Comparison of ENCODE assay signal across 9 mouse cellular contexts in the genomic region with DNA sequence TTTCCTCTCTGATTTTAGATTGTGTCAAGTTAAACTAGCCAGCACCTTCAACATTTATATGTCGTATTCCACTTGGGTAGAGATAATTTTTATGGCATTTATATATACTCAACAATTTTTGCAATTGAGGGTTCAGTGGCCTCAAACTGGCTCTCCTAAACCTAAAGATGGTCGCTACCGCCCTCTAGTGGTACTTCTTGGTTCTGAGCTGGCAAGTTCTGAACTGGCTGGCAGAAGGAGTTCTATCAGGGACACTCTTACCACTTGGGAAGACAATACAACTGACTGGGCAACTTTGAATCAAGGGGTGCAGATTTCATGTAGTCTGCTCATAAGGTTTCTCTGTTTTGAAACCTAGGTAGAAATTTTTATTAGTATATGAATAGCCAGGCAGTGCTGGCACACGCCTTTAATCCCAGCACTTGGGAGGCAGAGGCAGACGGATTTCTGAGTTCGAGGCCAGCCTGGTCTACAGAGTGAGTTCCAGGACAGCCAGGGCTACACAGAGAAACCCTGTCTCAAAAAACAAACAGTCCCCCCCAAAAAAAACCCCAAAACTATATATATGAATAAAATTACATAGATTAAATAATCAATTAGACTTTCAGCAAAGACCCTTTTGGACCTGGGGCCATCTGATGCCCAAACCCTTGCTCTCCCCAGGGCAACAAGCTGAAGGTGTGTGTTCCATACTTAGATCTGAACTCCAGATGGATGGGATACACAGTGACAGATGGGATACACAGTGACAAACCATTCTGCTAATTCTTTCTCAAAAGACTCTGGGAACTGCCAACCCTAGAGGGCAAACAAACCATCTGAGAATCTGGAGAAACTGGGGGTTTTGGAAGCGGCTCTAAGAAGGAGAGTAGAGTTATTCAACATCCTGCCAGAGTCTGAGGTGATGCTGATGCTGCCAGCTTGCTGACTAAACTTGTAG. TPM values are rescaled to one million over a fixed set of nuclear protein-coding genes. Genes with fewer than 3 reads are reported as not detected.
DNase-seq lines count a peak whose midpoint lies in the region; ATAC-seq and TF ChIP-seq lines count a peak whose summit lies in the region.
"Had no signal": no experiment of that assay in that cellular context is flagged by ENCODE, and none has a peak within 500 bp of the region (broad histone marks: within the 10 kb centered on the region; RNA-seq: fewer than 3 reads in every experiment).

No protein-coding gene starts in this region.

- H3K4me2 ChIP-seq in kidney, embryonic 15.5 days = no peak overlapping the region
- no peak overlapping the region for H3K4me2 ChIP-seq in liver, embryonic 13.5 days
- no peak overlapping the region for H3K4me2 ChIP-seq in neural tube, embryonic 15.5 days

- H3K9ac ChIP-seq in kidney, embryonic 15.5 days = no peak overlapping the region
- no peak overlapping the region for H3K9ac ChIP-seq in liver, embryonic 13.5 days
- H3K9ac ChIP-seq in neural tube, embryonic 15.5 days (replicated peaks) = no peak overlapping the region

- no peak overlapping the region for H3K4me3 ChIP-seq in cortical plate, adult 2 months (ENCODE audit: insufficient read depth, low read length)
- no peak overlapping the region for H3K4me3 ChIP-seq in kidney, embryonic 15.5 days (replicated peaks)
- H3K4me3 ChIP-seq in liver, embryonic 13.5 days (replicated peaks) = no peak overlapping the region
- H3K4me3 ChIP-seq in neural tube, embryonic 15.5 days (replicated peaks) = no peak overlapping the region

- DNase-seq in CD4-positive helper T cell, adult 2 months (ENCODE audit: low read depth, low spot score) = peak; percentile 48
- DNase-seq in adrenal gland, adult 18-20 months (ENCODE audit: low spot score in 2 of 2) = peak; percentile 71 to 75
- DNase-seq in gastrocnemius, postnatal 10 days = peak; percentile 80
- DNase-seq in liver, embryonic 13.5 days = peak; percentile 28
- peak; percentile 87 for DNase-seq in testis, postnatal 10 days (ENCODE audit: low spot score)

- TF ChIP-seq POLR2A in cortical plate, adult 2 months (IDR thresholded peaks at IDR 0.05; ENCODE audit: extremely low read depth, insufficient read depth, low read length) = no peak

- 54% methylated on average over 7 of the region's 7 CpGs for WGBS in kidney, embryonic 15.5 days
- WGBS in liver, embryonic 13.5 days (ENCODE audit: insufficient replicate concordance) = 38% methylated on average over 7 of the region's 7 CpGs
- 50% methylated on average over 7 of the region's 7 CpGs for WGBS in neural tube, embryonic 15.5 days

- 0 out of 2 replicates have a peak, but pooled peaks have one; percentile 40 for ATAC-seq in kidney, embryonic 15.5 days (replicated peaks; ENCODE audit: low FRiP score)
- ATAC-seq in liver, embryonic 13.5 days (ENCODE audit: low read depth) = no peak
- ATAC-seq in neural tube, embryonic 15.5 days (ENCODE audit: low FRiP score) = 0 out of 2 replicates have a peak, but pooled peaks have one; percentile 57

- no peaks in the 10 kb centered on the region for H3K4me1 ChIP-seq in cortical plate, adult 2 months (ENCODE audit: control insufficient read depth, insufficient read depth, low read length)
- no peaks in the 10 kb centered on the region for H3K4me1 ChIP-seq in kidney, embryonic 15.5 days
- H3K4me1 ChIP-seq in liver, embryonic 13.5 days (replicated peaks) = no peaks in the 10 kb centered on the region
- no peaks in the 10 kb centered on the region for H3K4me1 ChIP-seq in neural tube, embryonic 15.5 days

- no peaks in the 10 kb centered on the region for H3K27me3 ChIP-seq in kidney, embryonic 15.5 days
- H3K27me3 ChIP-seq in liver, embryonic 13.5 days = no peaks in the 10 kb centered on the region
- H3K27me3 ChIP-seq in neural tube, embryonic 15.5 days (replicated peaks) = no peaks in the 10 kb centered on the region

- no peaks in the 10 kb centered on the region for H3K36me3 ChIP-seq in kidney, embryonic 15.5 days
- no peaks in the 10 kb centered on the region for H3K36me3 ChIP-seq in liver, embryonic 13.5 days
- H3K36me3 ChIP-seq in neural tube, embryonic 15.5 days = no peaks in the 10 kb centered on the region

- no peak overlapping the region for H3K27ac ChIP-seq in cortical plate, adult 2 months (ENCODE audit: insufficient read depth, low read length)
- H3K27ac ChIP-seq in kidney, embryonic 15.5 days = no peak overlapping the region
- no peak overlapping the region for H3K27ac ChIP-seq in liver, embryonic 13.5 days
- H3K27ac ChIP-seq in neural tube, embryonic 15.5 days (replicated peaks) = no peak overlapping the region

- H3K9me3 ChIP-seq in kidney, embryonic 15.5 days (replicated peaks) = no peaks in the 10 kb centered on the region
- H3K9me3 ChIP-seq in liver, embryonic 13.5 days (replicated peaks) = no peaks in the 10 kb centered on the region
- no peaks in the 10 kb centered on the region for H3K9me3 ChIP-seq in neural tube, embryonic 15.5 days (replicated peaks)

- peak; percentile 93 for TF ChIP-seq CTCF in cortical plate, adult 2 months (IDR thresholded peaks at IDR 0.05; ENCODE audit: extremely low read depth, insufficient read depth, low read length)

RNA-seq across cellular contexts. Expression of gene Gm38100, which starts 4.0 kb away (rescaled TPM):
- not detected for total RNA-seq in adrenal gland, adult 18-20 months (2021)
- 0.08 TPM in 1 of 2 replicates, not detected in the other for polyA plus RNA-seq in cortical plate, adult 2 months (2012; rRNA removed)
- total RNA-seq in gastrocnemius, postnatal 10 days (2021) = not detected
- polyA plus RNA-seq in kidney, embryonic 15.5 days (2015; fragmentation: Nextera tagmentation; extraction: Ambion mirVana) = 0.16 TPM in 1 of 2 replicates, not detected in the other
- polyA plus RNA-seq in liver, embryonic 13.5 days (2015; fragmentation: Nextera tagmentation; extraction: Ambion mirVana) = 0.08 TPM in 1 of 2 replicates, not detected in the other
- polyA plus RNA-seq in neural tube, embryonic 15.5 days (2015; fragmentation: Nextera tagmentation; extraction: Ambion mirVana) = not detected in 2 replicates
- polyA plus RNA-seq: gonadal fat pad, adult 2 months had no signal

RNA-seq across cellular contexts. Expression of gene Exo1, which starts 43.7 kb away (rescaled TPM):
- total RNA-seq in adrenal gland, adult 18-20 months (2021) = 1 to 10 TPM in 1 of 2 experiments, under 1 TPM in 1; 0.93 to 1.2 TPM
- polyA plus RNA-seq in cortical plate, adult 2 months (2012; rRNA removed) = 0.28 and 0.61 TPM in 2 replicates
- total RNA-seq in gastrocnemius, postnatal 10 days (2021) = 1 to 10 TPM; 3.3 to 4.9 TPM
- polyA plus RNA-seq in kidney, embryonic 15.5 days (2015; fragmentation: Nextera tagmentation; extraction: Ambion mirVana) = 79.9 and 86.9 TPM in 2 replicates
- polyA plus RNA-seq in liver, embryonic 13.5 days (2015; fragmentation: Nextera tagmentation; extraction: Ambion mirVana) = 55.8 and 69.8 TPM in 2 replicates
- polyA plus RNA-seq in neural tube, embryonic 15.5 days (2015; fragmentation: Nextera tagmentation; extraction: Ambion mirVana) = 4.3 and 17.4 TPM in 2 replicates

RNA-seq across cellular contexts. Expression of gene Rbm8a2, which starts 54.8 kb away (rescaled TPM):
- total RNA-seq in adrenal gland, adult 18-20 months (2021) = not detected
- polyA plus RNA-seq in cortical plate, adult 2 months (2012; rRNA removed) = 0.09 and 0.19 TPM in 2 replicates
- total RNA-seq in gastrocnemius, postnatal 10 days (2021) = under 1 TPM in 1 of 2 experiments, not detected in 1; 0.52 TPM
- polyA plus RNA-seq in kidney, embryonic 15.5 days (2015; fragmentation: Nextera tagmentation; extraction: Ambion mirVana) = 0.62 and 0.73 TPM in 2 replicates
- 0.30 and 0.65 TPM in 2 replicates for polyA plus RNA-seq in liver, embryonic 13.5 days (2015; fragmentation: Nextera tagmentation; extraction: Ambion mirVana)
- polyA plus RNA-seq in neural tube, embryonic 15.5 days (2015; fragmentation: Nextera tagmentation; extraction: Ambion mirVana) = 0.34 and 0.72 TPM in 2 replicates
- polyA plus RNA-seq: gonadal fat pad, adult 2 months had no signal

Comparison
In these comparisons a context has a peak if more than half of its experiments do, and no peak if none do; other contexts are left out.
1. DNase-seq: peak in every context shown above with its lines; median percentile 87 in testis, postnatal 10 days; 80 in gastrocnemius, postnatal 10 days; 73 in adrenal gland, adult 18-20 months; 48 in CD4-positive helper T cell, adult 2 months; 28 in liver, embryonic 13.5 days.